Mouse (Mus musculus): ENCODE results near the gene Erich6b. TPM values are rescaled to one million over a fixed set of nuclear protein-coding genes. Genes with fewer than 3 reads are reported as not detected.

The Erich6b gene
- polyA plus RNA-seq, 1 experiment from 2014 or later = not detected

- Histone ChIP-seq H3K9ac (ENCODE audit: low read length) (no peak overlapping the region), H3K27me3 (ENCODE audit: control insufficient read depth, insufficient read depth, low read length) (no peaks in the 10 kb centered on the region), H3K4me2 (ENCODE audit: low read length) (no peak overlapping the region), H3K4me3 (ENCODE audit: control insufficient read depth in 1 of 2, insufficient read depth in 1 of 2, low read depth in 1 of 2, low read length in 2 of 2) (no peak overlapping the region), H3K4me1 (ENCODE audit: control insufficient read depth in 2 of 2, insufficient read depth in 2 of 2, low read length in 2 of 2) (peaks cover 3 to 7% of the 10 kb centered on the region in 2 experiments; a peak in 3 of 4 replicates), H3K36me3 (ENCODE audit: control insufficient read depth, insufficient read depth, low read length) (no peaks in the 10 kb centered on the region), H3K9me3 (ENCODE audit: control insufficient read depth, low read length) (no peaks in the 10 kb centered on the region), H3K27ac (replicated peaks in 1 of 2; ENCODE audit: control insufficient read depth in 1 of 2, insufficient read depth in 1 of 2, low read depth in 2 of 2, low read length in 2 of 2) (no peak overlapping the region)
- WGBS = 83% methylated on average over 8 of the region's 8 CpGs
- no peak for ATAC-seq (ENCODE audit: insufficient number of reproducible peaks, insufficient read depth, low FRiP score, low read depth)
Measured at GRCm38 (mm10) chr14:75661548-75661947, 19.5 kb downstream of the Erich6b start.

GRCm38 (mm10) chr14:75665430-75666180, 23.5 kb downstream of the Erich6b start:
- no peaks in the 10 kb centered on the region for H3K27me3 ChIP-seq (ENCODE audit: control insufficient read depth, insufficient read depth, low read length)
- no peak for ATAC-seq (ENCODE audit: insufficient number of reproducible peaks, insufficient read depth, low FRiP score, low read depth)
- H3K36me3 ChIP-seq (ENCODE audit: control insufficient read depth, insufficient read depth, low read length) = no peaks in the 10 kb centered on the region

GRCm38 (mm10) chr14:75669085-75669645, 27.1 kb downstream of the Erich6b start:
- Histone ChIP-seq H3K36me3 (ENCODE audit: control insufficient read depth, insufficient read depth, low read length) (no peaks in the 10 kb centered on the region), H3K27me3 (ENCODE audit: control insufficient read depth, insufficient read depth, low read length) (no peaks in the 10 kb centered on the region), H3K4me1 (ENCODE audit: control insufficient read depth in 2 of 2, insufficient read depth in 2 of 2, low read length in 2 of 2) (no peaks in the 10 kb centered on the region), H3K9me3 (ENCODE audit: control insufficient read depth, low read length) (no peaks in the 10 kb centered on the region), H3K27ac (replicated peaks in 1 of 2; ENCODE audit: control insufficient read depth in 1 of 2, insufficient read depth in 1 of 2, low read depth in 2 of 2, low read length in 2 of 2) (no peak overlapping the region), H3K4me3 (ENCODE audit: control insufficient read depth in 1 of 2, insufficient read depth in 1 of 2, low read depth in 1 of 2, low read length in 2 of 2) (no peak overlapping the region), H3K4me2 (ENCODE audit: low read length) (no peak overlapping the region), H3K9ac (ENCODE audit: low read length) (no peak overlapping the region)
- no peak for ATAC-seq (ENCODE audit: insufficient number of reproducible peaks, insufficient read depth, low FRiP score, low read depth)
- WGBS = 94% methylated on average over 1 of the region's 1 CpGs

More at GRCm38 (mm10) chr14:75665430-75666180, 23.5 kb downstream of the Erich6b start:
- H3K27ac ChIP-seq (replicated peaks in 1 of 2; ENCODE audit: control insufficient read depth in 1 of 2, insufficient read depth in 1 of 2, low read depth in 2 of 2, low read length in 2 of 2) = no peak overlapping the region
- no peak overlapping the region for H3K9ac ChIP-seq (ENCODE audit: low read length)
- peaks cover 2 to 6% of the 10 kb centered on the region in 2 experiments; a peak in 3 of 4 replicates for H3K4me1 ChIP-seq (ENCODE audit: control insufficient read depth in 2 of 2, insufficient read depth in 2 of 2, low read length in 2 of 2)
- WGBS = 87% methylated on average over 2 of the region's 2 CpGs
- no peaks in the 10 kb centered on the region for H3K9me3 ChIP-seq (ENCODE audit: control insufficient read depth, low read length)
- H3K4me2 ChIP-seq (ENCODE audit: low read length) = no peak overlapping the region
- no peak overlapping the region for H3K4me3 ChIP-seq (ENCODE audit: control insufficient read depth in 1 of 2, insufficient read depth in 1 of 2, low read depth in 1 of 2, low read length in 2 of 2)

GRCm38 (mm10) chr14:75676316-75676715, 34.3 kb downstream of the Erich6b start:
- Histone ChIP-seq H3K36me3 (ENCODE audit: control insufficient read depth, insufficient read depth, low read length) (no peaks in the 10 kb centered on the region), H3K27ac (replicated peaks in 1 of 2; ENCODE audit: control insufficient read depth in 1 of 2, insufficient read depth in 1 of 2, low read depth in 2 of 2, low read length in 2 of 2) (no peak overlapping the region), H3K4me1 (ENCODE audit: control insufficient read depth in 2 of 2, insufficient read depth in 2 of 2, low read length in 2 of 2) (no peaks in the 10 kb centered on the region), H3K9me3 (ENCODE audit: control insufficient read depth, low read length) (no peaks in the 10 kb centered on the region), H3K9ac (ENCODE audit: low read length) (no peak overlapping the region), H3K4me2 (ENCODE audit: low read length) (no peak overlapping the region), H3K27me3 (ENCODE audit: control insufficient read depth, insufficient read depth, low read length) (no peaks in the 10 kb centered on the region), H3K4me3 (ENCODE audit: control insufficient read depth in 1 of 2, insufficient read depth in 1 of 2, low read depth in 1 of 2, low read length in 2 of 2) (no peak overlapping the region)
- WGBS = 30% methylated on average over 6 of the region's 6 CpGs
- ATAC-seq (ENCODE audit: insufficient number of reproducible peaks, insufficient read depth, low FRiP score, low read depth) = no peak

GRCm38 (mm10) chr14:75690428-75690827, 48.4 kb downstream of the Erich6b start:
- Histone ChIP-seq H3K9ac (ENCODE audit: low read length) (no peak overlapping the region), H3K27ac (replicated peaks in 1 of 2; ENCODE audit: control insufficient read depth in 1 of 2, insufficient read depth in 1 of 2, low read depth in 2 of 2, low read length in 2 of 2) (no peak overlapping the region), H3K4me1 (ENCODE audit: control insufficient read depth in 2 of 2, insufficient read depth in 2 of 2, low read length in 2 of 2) (no peaks in the 10 kb centered on the region), H3K9me3 (ENCODE audit: control insufficient read depth, low read length) (no peaks in the 10 kb centered on the region), H3K4me3 (ENCODE audit: control insufficient read depth in 1 of 2, insufficient read depth in 1 of 2, low read depth in 1 of 2, low read length in 2 of 2) (no peak overlapping the region), H3K4me2 (ENCODE audit: low read length) (no peak overlapping the region), H3K27me3 (ENCODE audit: control insufficient read depth, insufficient read depth, low read length) (no peaks in the 10 kb centered on the region), H3K36me3 (ENCODE audit: control insufficient read depth, insufficient read depth, low read length) (no peaks in the 10 kb centered on the region)
- ATAC-seq (ENCODE audit: insufficient number of reproducible peaks, insufficient read depth, low FRiP score, low read depth) = no peak
- WGBS = 93% methylated on average over 2 of the region's 2 CpGs

- no peak overlapping the region for H3K4me3 ChIP-seq (ENCODE audit: control insufficient read depth in 1 of 2, insufficient read depth in 1 of 2, low read depth in 1 of 2, low read length in 2 of 2)
- 78% methylated on average over 5 of the region's 5 CpGs for WGBS
Measured at GRCm38 (mm10) chr14:75696096-75696495, 54.0 kb downstream of the Erich6b start.

GRCm38 (mm10) chr14:75697928-75698327, 55.9 kb downstream of the Erich6b start:
- no peaks in the 10 kb centered on the region for H3K9me3 ChIP-seq (ENCODE audit: control insufficient read depth, low read length)
- H3K9ac ChIP-seq (ENCODE audit: low read length) = no peak overlapping the region
- no peak for ATAC-seq (ENCODE audit: insufficient number of reproducible peaks, insufficient read depth, low FRiP score, low read depth)
- 85% methylated on average over 1 of the region's 1 CpGs for WGBS
- no peak overlapping the region for H3K4me3 ChIP-seq (ENCODE audit: control insufficient read depth in 1 of 2, insufficient read depth in 1 of 2, low read depth in 1 of 2, low read length in 2 of 2)
- no peak overlapping the region for H3K4me2 ChIP-seq (ENCODE audit: low read length)
- no peaks in the 10 kb centered on the region for H3K4me1 ChIP-seq (ENCODE audit: control insufficient read depth in 2 of 2, insufficient read depth in 2 of 2, low read length in 2 of 2)
- H3K27me3 ChIP-seq (ENCODE audit: control insufficient read depth, insufficient read depth, low read length) = no peaks in the 10 kb centered on the region
- no peak overlapping the region for H3K27ac ChIP-seq (replicated peaks in 1 of 2; ENCODE audit: control insufficient read depth in 1 of 2, insufficient read depth in 1 of 2, low read depth in 2 of 2, low read length in 2 of 2)
- H3K36me3 ChIP-seq (ENCODE audit: control insufficient read depth, insufficient read depth, low read length) = peaks cover 16% of the 10 kb centered on the region

More at GRCm38 (mm10) chr14:75696096-75696495, 54.0 kb downstream of the Erich6b start:
- Histone ChIP-seq H3K36me3 (ENCODE audit: control insufficient read depth, insufficient read depth, low read length) (peaks cover 2% of the 10 kb centered on the region; the same call in 1 of the 2 replicates), H3K4me1 (ENCODE audit: control insufficient read depth in 2 of 2, insufficient read depth in 2 of 2, low read length in 2 of 2) (no peaks in the 10 kb centered on the region), H3K4me2 (ENCODE audit: low read length) (no peak overlapping the region), H3K9ac (ENCODE audit: low read length) (no peak overlapping the region), H3K9me3 (ENCODE audit: control insufficient read depth, low read length) (no peaks in the 10 kb centered on the region), H3K27ac (replicated peaks in 1 of 2; ENCODE audit: control insufficient read depth in 1 of 2, insufficient read depth in 1 of 2, low read depth in 2 of 2, low read length in 2 of 2) (no peak overlapping the region), H3K27me3 (ENCODE audit: control insufficient read depth, insufficient read depth, low read length) (no peaks in the 10 kb centered on the region)
- ATAC-seq (ENCODE audit: insufficient number of reproducible peaks, insufficient read depth, low FRiP score, low read depth) = no peak
